Mouse (Mus musculus) small intestine, adult 2 months (tissue): ENCODE measurements around the gene Lman1l.

Experiments
- CTCF ChIP-seq: fragments of 200-500 bp; IDR thresholded peaks from 2 replicates; pipeline ENCODE4 v1.5.1; 2012; ENCODE audit warnings: low read depth, mild to moderate bottlenecking, control low read depth, inconsistent platforms, low read length, moderate library complexity, mixed read lengths; ENCODE audit not compliant: insufficient replicate concordance, insufficient read length; ENCODE audit errors: extremely low read depth
- POLR2A ChIP-seq: fragments of 200-500 bp; IDR thresholded peaks from 2 replicates; pipeline ENCODE4 v1.6.1; 2012; ENCODE audit warnings: low read depth, mild to moderate bottlenecking, control low read depth, inconsistent platforms, low read length, moderate library complexity

DNA sequence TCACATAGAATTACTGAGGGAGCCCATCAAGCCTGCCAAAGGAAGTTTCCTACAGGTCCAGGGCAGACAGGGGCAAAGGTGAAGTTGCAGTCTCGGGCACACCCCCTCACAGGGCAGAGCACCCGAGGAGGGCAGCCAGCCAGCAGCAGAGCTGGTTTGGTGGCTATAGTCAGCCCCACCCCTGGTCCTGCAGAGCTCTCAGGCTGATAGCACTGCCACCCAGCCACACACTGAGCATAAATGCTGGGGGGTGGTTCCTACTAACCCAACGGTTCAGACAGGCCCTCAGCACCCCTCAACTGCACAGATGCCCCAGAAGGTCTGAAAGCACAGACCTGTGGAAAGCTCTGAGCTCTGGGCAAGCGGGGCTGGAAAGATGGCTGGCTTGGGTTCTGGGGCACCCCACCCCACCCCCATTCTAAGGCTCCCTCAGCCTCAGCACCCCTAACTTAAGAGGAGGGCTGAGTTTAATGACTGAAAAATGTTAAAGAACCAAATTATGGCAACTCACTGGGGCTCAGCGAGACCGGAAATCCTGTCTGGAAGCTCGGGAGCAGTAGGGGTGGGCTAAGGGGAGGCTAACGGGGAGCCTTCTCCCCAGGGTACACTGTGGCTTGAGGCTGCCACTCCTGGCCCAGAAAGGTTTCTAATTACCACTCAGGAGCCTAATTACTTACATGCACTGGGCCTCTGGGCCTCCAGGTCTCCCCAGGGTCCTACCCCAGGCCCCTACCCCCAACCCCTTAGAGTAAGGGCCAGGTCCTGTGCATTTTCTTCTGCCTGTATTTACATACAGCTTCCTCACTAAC lies 18.3 kb upstream of the Lman1l start:
- TF ChIP-seq CTCF, result no peak
- TF ChIP-seq POLR2A, result no peak; the same call in 1 of the 2 replicates
